Mouse (Mus musculus): ENCODE results near the gene Morn1. TPM values are rescaled to one million over a fixed set of nuclear protein-coding genes. Genes with fewer than 3 reads are reported as not detected.

Morn1 gene
- polyA plus RNA-seq, 1 experiment from 2014 or later = 5.1 TPM

GRCm38 (mm10) chr4:155134686-155135172 is 48.4 kb downstream of the Morn1 start:
- Histone ChIP-seq H3K4me3 (replicated peaks) (no peak overlapping the region), H3K9me3 (replicated peaks) (no peaks in the 10 kb centered on the region), H3K36me3 (no peaks in the 10 kb centered on the region), H3K27ac (peak overlapping the region; percentile 72), H3K27me3 (no peaks in the 10 kb centered on the region), H3K4me2 (no peak overlapping the region), H3K9ac (no peak overlapping the region), H3K4me1 (peaks cover 49% of the 10 kb centered on the region)
- ATAC-seq (replicated peaks; ENCODE audit: low FRiP score) = no peak
- 84% methylated on average over 7 of the region's 7 CpGs for WGBS

DNA sequence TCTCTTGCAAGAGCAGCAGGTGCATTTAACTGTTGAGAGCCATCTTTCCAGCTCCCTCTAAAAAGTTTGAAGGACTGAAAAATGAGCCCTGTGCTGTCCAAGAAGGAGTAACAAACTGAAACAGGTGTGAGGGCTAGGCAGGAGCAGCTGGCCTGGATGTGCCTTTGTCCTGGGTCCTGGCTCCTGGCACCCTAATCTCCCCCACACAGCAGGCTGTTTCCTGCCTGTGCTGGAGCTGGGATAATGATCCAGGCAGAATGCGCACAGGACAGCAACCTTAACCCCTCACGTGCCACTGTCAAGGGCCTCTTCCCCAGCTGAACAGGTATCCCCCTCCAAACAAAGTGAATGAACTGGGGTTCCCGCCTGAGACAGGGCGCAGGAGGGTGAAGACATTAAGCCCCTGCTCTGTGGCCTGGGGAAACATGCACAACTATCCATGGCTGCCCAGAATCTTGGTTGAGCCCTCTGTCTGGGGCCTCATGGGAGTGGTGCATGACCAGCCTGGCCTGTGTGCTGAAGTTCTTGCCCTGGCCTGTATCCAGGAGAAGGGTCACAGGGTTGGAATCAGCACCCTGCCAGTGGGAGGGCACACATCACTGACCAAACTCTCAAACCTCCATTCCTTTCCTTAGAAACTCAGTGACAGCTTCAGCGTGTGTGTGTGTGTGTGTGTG is 49.7 kb downstream of the Morn1 start:
- Histone ChIP-seq H3K27me3 (no peaks in the 10 kb centered on the region), H3K4me1 (peaks cover 57% of the 10 kb centered on the region), H3K9me3 (replicated peaks) (no peaks in the 10 kb centered on the region), H3K9ac (no peak overlapping the region), H3K27ac (peak overlapping the region; percentile 59), H3K36me3 (no peaks in the 10 kb centered on the region), H3K4me2 (no peak overlapping the region), H3K4me3 (replicated peaks) (no peak overlapping the region)
- ATAC-seq (replicated peaks; ENCODE audit: low FRiP score) = 0 out of 2 replicates have a peak, but pooled peaks have one; percentile 34
- 52% methylated on average over 5 of the region's 5 CpGs for WGBS

DNA sequence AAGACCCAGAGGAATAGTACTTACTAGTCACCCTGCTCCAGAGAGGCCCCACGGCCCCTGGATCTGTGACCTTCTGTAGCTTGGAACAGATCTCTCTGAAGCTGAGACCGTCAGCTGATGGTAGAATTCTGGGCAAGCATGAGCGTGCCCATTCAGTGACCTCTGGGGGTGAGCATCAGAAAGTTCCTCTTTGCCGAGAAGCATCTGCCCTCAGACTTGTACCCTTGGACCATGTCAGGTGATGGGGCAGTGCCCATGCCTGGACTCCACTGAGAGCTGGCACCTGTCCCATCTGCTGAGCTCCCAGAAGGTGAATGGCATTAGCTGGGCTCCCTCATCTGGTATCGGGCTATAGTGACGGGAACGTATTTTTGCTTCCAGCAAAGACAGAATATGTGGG is 51.5 kb downstream of the Morn1 start:
- no peak for ATAC-seq (replicated peaks; ENCODE audit: low FRiP score)

DNA sequence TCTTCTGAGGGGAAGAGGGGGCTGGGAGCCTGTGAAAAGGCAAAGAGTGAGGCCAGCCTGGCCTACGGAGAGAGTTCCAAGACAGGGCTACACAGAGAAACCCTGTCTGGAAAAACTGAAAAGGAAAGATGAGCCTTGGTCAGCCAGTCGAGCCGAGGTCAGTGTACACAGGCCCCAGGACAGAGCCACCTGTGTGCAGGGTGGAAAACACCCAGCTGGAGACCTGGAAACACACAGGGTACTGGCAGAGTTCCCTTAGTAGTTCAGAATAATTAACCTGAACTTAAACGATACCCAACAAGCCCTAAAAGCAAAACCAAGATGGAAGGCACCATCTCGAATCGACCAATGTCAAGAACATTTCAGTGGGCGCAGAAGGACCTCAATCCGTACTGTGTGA is 52.1 kb downstream of the Morn1 start:
- H3K4me2 ChIP-seq = no peak overlapping the region
- H3K27me3 ChIP-seq = no peaks in the 10 kb centered on the region
- H3K4me1 ChIP-seq = peaks cover 59% of the 10 kb centered on the region
- H3K4me3 ChIP-seq (replicated peaks) = no peak overlapping the region
- no peaks in the 10 kb centered on the region for H3K36me3 ChIP-seq
- ATAC-seq (replicated peaks; ENCODE audit: low FRiP score) = no peak
- no peaks in the 10 kb centered on the region for H3K9me3 ChIP-seq (replicated peaks)
- 80% methylated on average over 8 of the region's 8 CpGs for WGBS
- no peak overlapping the region for H3K9ac ChIP-seq
- H3K27ac ChIP-seq = no peak overlapping the region

More for the DNA sequence above, 51.5 kb downstream of the Morn1 start:
- Histone ChIP-seq H3K4me1 (peaks cover 59% of the 10 kb centered on the region), H3K27ac (no peak overlapping the region), H3K4me3 (replicated peaks) (no peak overlapping the region), H3K9me3 (replicated peaks) (no peaks in the 10 kb centered on the region), H3K4me2 (no peak overlapping the region), H3K9ac (no peak overlapping the region), H3K27me3 (no peaks in the 10 kb centered on the region), H3K36me3 (no peaks in the 10 kb centered on the region)
- WGBS = 88% methylated on average over 7 of the region's 7 CpGs

DNA sequence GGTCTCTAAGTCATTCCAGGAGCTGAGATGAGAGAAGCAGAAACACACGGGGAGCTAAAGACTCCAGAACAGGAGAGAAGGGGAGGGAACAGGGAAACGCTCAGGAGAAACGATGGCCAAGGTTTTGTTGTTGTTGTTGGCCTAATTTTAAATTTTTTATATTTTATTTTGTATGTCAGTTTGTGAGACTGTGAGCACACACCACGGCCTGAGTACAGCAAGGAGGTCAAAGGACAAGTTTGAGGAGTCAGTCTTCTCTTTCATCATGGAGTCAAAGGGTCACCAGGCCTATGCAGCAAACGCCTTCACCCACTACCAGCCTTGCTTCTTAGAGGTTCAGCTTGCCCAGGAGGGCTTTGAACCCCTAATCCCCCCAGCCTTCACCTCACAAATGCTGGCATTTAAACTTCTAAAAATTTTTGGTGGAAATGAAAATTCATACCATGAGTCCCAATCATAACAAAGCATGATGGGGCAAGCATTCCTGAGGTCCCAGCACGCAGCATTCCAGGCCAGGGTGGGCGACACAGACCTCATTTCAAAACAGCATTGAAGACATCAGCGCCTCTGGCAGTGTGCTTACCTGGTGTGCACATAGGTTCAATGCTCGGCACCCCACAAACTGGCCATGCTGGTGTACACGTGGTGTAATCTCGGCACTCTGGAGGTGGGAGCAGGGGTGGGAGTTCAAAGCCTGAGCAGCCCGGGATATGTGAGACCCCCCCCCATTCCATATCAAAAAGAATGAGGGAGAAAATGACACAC is 53.1 kb downstream of the Morn1 start:
- no peaks in the 10 kb centered on the region for H3K9me3 ChIP-seq (replicated peaks)
- ATAC-seq (replicated peaks; ENCODE audit: low FRiP score) = no peak
- 75% methylated on average over 12 of the region's 12 CpGs for WGBS
- H3K27me3 ChIP-seq = no peaks in the 10 kb centered on the region
- no peaks in the 10 kb centered on the region for H3K36me3 ChIP-seq
- H3K4me3 ChIP-seq (replicated peaks) = no peak overlapping the region
- peaks cover 59% of the 10 kb centered on the region for H3K4me1 ChIP-seq
- no peak overlapping the region for H3K27ac ChIP-seq
- no peak overlapping the region for H3K4me2 ChIP-seq
- no peak overlapping the region for H3K9ac ChIP-seq

DNA sequence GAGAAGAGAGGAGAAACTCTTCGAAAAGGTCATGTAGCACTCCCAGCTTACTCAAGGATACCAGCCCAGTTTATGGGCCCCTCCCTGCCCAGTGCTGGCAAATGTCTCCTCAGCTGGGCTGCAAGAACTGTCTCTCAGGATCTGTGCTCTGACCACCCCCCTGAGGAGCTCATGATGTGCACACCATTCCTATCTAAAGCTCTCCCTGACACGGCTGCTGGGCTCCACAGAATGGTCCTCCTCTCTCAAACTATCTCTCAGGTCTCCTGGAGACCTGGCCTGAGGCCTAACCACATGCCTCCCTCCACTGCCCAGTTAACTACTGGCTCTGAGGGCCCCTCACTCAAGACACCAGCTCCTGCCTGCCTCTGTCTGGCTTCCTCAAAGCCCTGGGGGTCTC is 53.8 kb downstream of the Morn1 start:
- H3K9me3 ChIP-seq (replicated peaks) = no peaks in the 10 kb centered on the region
- ATAC-seq (replicated peaks; ENCODE audit: low FRiP score) = no peak
- no peak overlapping the region for H3K9ac ChIP-seq
- peak overlapping the region; percentile 57 for H3K27ac ChIP-seq
- no peaks in the 10 kb centered on the region for H3K36me3 ChIP-seq
- H3K4me3 ChIP-seq (replicated peaks) = no peak overlapping the region
- WGBS = 63% methylated on average over 2 of the region's 2 CpGs
- peaks cover 59% of the 10 kb centered on the region for H3K4me1 ChIP-seq
- H3K4me2 ChIP-seq = no peak overlapping the region
- H3K27me3 ChIP-seq = no peaks in the 10 kb centered on the region

GRCm38 (mm10) chr4:155140795-155141265 is 54.5 kb downstream of the Morn1 start:
- no peak overlapping the region for H3K4me3 ChIP-seq (replicated peaks)
- ATAC-seq (replicated peaks; ENCODE audit: low FRiP score) = no peak
- 31% methylated on average over 12 of the region's 12 CpGs for WGBS
- H3K4me1 ChIP-seq = peaks cover 58% of the 10 kb centered on the region
- no peak overlapping the region for H3K4me2 ChIP-seq
- H3K9ac ChIP-seq = no peak overlapping the region; the same call in 1 of the 2 replicates
- H3K27me3 ChIP-seq = no peaks in the 10 kb centered on the region
- H3K27ac ChIP-seq = no peak overlapping the region; the same call in 1 of the 2 replicates
- no peaks in the 10 kb centered on the region for H3K9me3 ChIP-seq (replicated peaks)
- no peaks in the 10 kb centered on the region for H3K36me3 ChIP-seq

DNA sequence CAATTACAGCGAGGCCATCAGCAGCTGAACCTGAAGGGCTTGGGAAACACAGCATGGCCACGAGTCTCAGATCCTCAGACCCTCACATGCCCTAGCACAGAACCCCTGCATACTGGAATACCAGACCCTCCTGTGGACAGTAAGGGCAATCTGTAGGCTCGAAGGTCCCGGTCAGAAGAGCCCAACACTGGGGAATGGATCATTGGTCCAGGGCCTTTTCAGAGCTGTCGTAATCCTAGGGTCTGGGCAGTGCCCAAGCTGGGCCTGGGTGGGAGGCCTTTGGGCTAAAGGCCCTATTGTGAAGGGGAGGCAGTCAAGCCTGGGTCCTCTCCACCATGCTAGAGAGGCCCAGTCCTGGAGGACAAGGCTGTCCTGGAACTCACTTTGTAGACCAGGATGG is 56.5 kb downstream of the Morn1 start:
- no peaks in the 10 kb centered on the region for H3K36me3 ChIP-seq
- H3K27me3 ChIP-seq = no peaks in the 10 kb centered on the region
- H3K4me3 ChIP-seq (replicated peaks) = no peak overlapping the region
- ATAC-seq (replicated peaks; ENCODE audit: low FRiP score) = no peak
- 0 out of 2 replicates have a peak overlapping the region, but pooled peaks have one; percentile 93 for H3K27ac ChIP-seq
- H3K4me1 ChIP-seq = peaks cover 60% of the 10 kb centered on the region
- H3K4me2 ChIP-seq = no peak overlapping the region
- no peaks in the 10 kb centered on the region for H3K9me3 ChIP-seq (replicated peaks)
- no peak overlapping the region for H3K9ac ChIP-seq
- WGBS = 92% methylated on average over 5 of the region's 5 CpGs

GRCm38 (mm10) chr4:155143411-155143810 is 57.0 kb downstream of the Morn1 start:
- no peak overlapping the region for H3K4me2 ChIP-seq
- H3K36me3 ChIP-seq = no peaks in the 10 kb centered on the region
- H3K9ac ChIP-seq = no peak overlapping the region
- WGBS = 53% methylated on average over 2 of the region's 2 CpGs
- no peaks in the 10 kb centered on the region for H3K9me3 ChIP-seq (replicated peaks)
- ATAC-seq (replicated peaks; ENCODE audit: low FRiP score) = no peak
- H3K27ac ChIP-seq = peak overlapping the region; percentile 93
- peaks cover 61% of the 10 kb centered on the region for H3K4me1 ChIP-seq
- H3K4me3 ChIP-seq (replicated peaks) = no peak overlapping the region
- no peaks in the 10 kb centered on the region for H3K27me3 ChIP-seq

GRCm38 (mm10) chr4:155143871-155144502 is 57.6 kb downstream of the Morn1 start:
- Histone ChIP-seq H3K9me3 (replicated peaks) (no peaks in the 10 kb centered on the region), H3K4me1 (peaks cover 64% of the 10 kb centered on the region), H3K36me3 (no peaks in the 10 kb centered on the region), H3K4me3 (replicated peaks) (no peak overlapping the region), H3K27me3 (no peaks in the 10 kb centered on the region), H3K27ac (peak overlapping the region; percentile 93), H3K4me2 (no peak overlapping the region), H3K9ac (0 out of 2 replicates have a peak overlapping the region, but pooled peaks have one; percentile 23)
- WGBS = 43% methylated on average over 12 of the region's 12 CpGs
- ATAC-seq (replicated peaks; ENCODE audit: low FRiP score) = peak; percentile 71

- Histone ChIP-seq H3K36me3 (no peaks in the 10 kb centered on the region), H3K4me2 (no peak overlapping the region), H3K27me3 (no peaks in the 10 kb centered on the region), H3K4me3 (replicated peaks) (no peak overlapping the region), H3K4me1 (peaks cover 67% of the 10 kb centered on the region), H3K27ac (peak overlapping the region; percentile 93), H3K9ac (no peak overlapping the region), H3K9me3 (replicated peaks) (no peaks in the 10 kb centered on the region)
- ATAC-seq (replicated peaks; ENCODE audit: low FRiP score) = no peak
- 52% methylated on average over 4 of the region's 4 CpGs for WGBS
Observed at GRCm38 (mm10) chr4:155144548-155145180, 58.3 kb downstream of the Morn1 start.

All from kidney, embryonic 15.5 days (tissue).